Mouse (Mus musculus) limb, embryonic 11.5 days (tissue): Measurements from ENCODE around the gene Mn1. TPM values are rescaled to one million over a fixed set of nuclear protein-coding genes. Genes with fewer than 3 reads are reported as not detected.

Experiments used
- ATAC-seq: fragments of 200-750 bp; cut with Nextera tagmentation; 2 replicates; pipeline ENCODE4 v1.8.0; 2017; ENCODE audit warnings: low read depth; ENCODE audit not compliant: insufficient number of reproducible peaks, low FRiP score, low TSS enrichment
- DNase-seq: peaks from one replicate; pipeline ENCODE4 v3.0.0-alpha.2; 2015; ENCODE audit warnings: low spot score
- H3K27ac ChIP-seq: fragments of 300-500 bp; sonication (generic); replicated peaks from 2 replicates; pipeline ENCODE4 v1.5.1; 2014; ENCODE audit warnings: low read depth, mild to moderate bottlenecking, low read length
- H3K27me3 ChIP-seq: fragments of 300-500 bp; sonication (generic); 2 replicates; pipeline ENCODE4 v1.6.1; 2014; ENCODE audit warnings: mild to moderate bottlenecking, low read length, mixed read lengths; ENCODE audit not compliant: control insufficient read depth, insufficient read depth
- H3K36me3 ChIP-seq: fragments of 300-500 bp; sonication (generic); 2 replicates; pipeline ENCODE4 v1.6.1; 2014; ENCODE audit warnings: mild to moderate bottlenecking, low read length, moderate library complexity, mixed read lengths; ENCODE audit not compliant: control insufficient read depth, insufficient read depth
- H3K4me1 ChIP-seq: fragments of 300-500 bp; sonication (generic); 2 replicates; pipeline ENCODE4 v1.6.1; 2014; ENCODE audit warnings: low read length, mixed read lengths; ENCODE audit not compliant: control insufficient read depth, insufficient read depth
- H3K4me2 ChIP-seq: fragments of 300-500 bp; sonication (generic); 2 replicates; pipeline ENCODE4 v1.6.1; 2014; ENCODE audit warnings: low read depth, mild to moderate bottlenecking, moderate library complexity; ENCODE audit not compliant: severe bottlenecking
- H3K4me3 ChIP-seq: fragments of 300-500 bp; sonication (generic); 2 replicates; pipeline ENCODE4 v1.5.1; 2014; ENCODE audit warnings: low read depth, low read length
- H3K9ac ChIP-seq: fragments of 300-500 bp; sonication (generic); 2 replicates; pipeline ENCODE4 v1.6.1; 2014; ENCODE audit warnings: mild to moderate bottlenecking, low read length
- H3K9me3 ChIP-seq: fragments of 300-500 bp; sonication (generic); 2 replicates; pipeline ENCODE4 v1.6.1; 2016; ENCODE audit warnings: low read length; ENCODE audit not compliant: control insufficient read depth
- WGBS: fragments of 180-500 bp; shearing (Covaris S2); extraction: QIAGEN DNeasy Blood & Tissue Kit; methylation state at CpG from one replicate; pipeline ENCODE4 v1.1.7; 2014; 5-methylcytosine and 5-hydroxymethylcytosine counted together
- polyA plus RNA-seq: library from polyadenylated mRNA; unstranded; fragments of >200 nt; fragmentation: Nextera tagmentation; extraction: Ambion mirVana; gene quantifications from 2 replicates; pipeline ENCODE4 v1.2.1, GENCODE M21; 2014

The Mn1 gene
- polyA plus RNA-seq, 1 experiment from 2014 or later = 12.4 TPM

- H3K4me2 ChIP-seq = no peak overlapping the region
Measured at GRCm38 (mm10) chr5:111466429-111466828, 49.3 kb downstream of the Mn1 start.

GRCm38 (mm10) chr5:111467699-111468098 is 50.5 kb downstream of the Mn1 start:
- Histone ChIP-seq H3K27ac (no peak overlapping the region), H3K4me3 (no peak overlapping the region), H3K27me3 (no peaks in the 10 kb centered on the region), H3K4me1 (no peaks in the 10 kb centered on the region), H3K4me2 (no peak overlapping the region), H3K36me3 (no peaks in the 10 kb centered on the region), H3K9me3 (no peaks in the 10 kb centered on the region; the same call in 1 of the 2 replicates), H3K9ac (no peak overlapping the region)
- ATAC-seq (no peak), DNase-seq (no peak)
- WGBS = 35% methylated on average over 5 of the region's 5 CpGs

More at GRCm38 (mm10) chr5:111466429-111466828, 49.3 kb downstream of the Mn1 start:
- no peak overlapping the region for H3K9ac ChIP-seq
- no peaks in the 10 kb centered on the region; the same call in 1 of the 2 replicates for H3K9me3 ChIP-seq
- ATAC-seq = no peak
- WGBS = 68% methylated on average over 9 of the region's 9 CpGs
- H3K36me3 ChIP-seq = no peaks in the 10 kb centered on the region
- H3K4me1 ChIP-seq = no peaks in the 10 kb centered on the region
- H3K27me3 ChIP-seq = no peaks in the 10 kb centered on the region
- no peak overlapping the region for H3K4me3 ChIP-seq
- no peak for DNase-seq
- H3K27ac ChIP-seq = no peak overlapping the region

GRCm38 (mm10) chr5:111469195-111469882 is 52.2 kb downstream of the Mn1 start:
- WGBS = 76% methylated on average over 7 of the region's 7 CpGs

GRCm38 (mm10) chr5:111470875-111471274 is 53.7 kb downstream of the Mn1 start:
- Histone ChIP-seq H3K9me3 (no peaks in the 10 kb centered on the region), H3K4me3 (no peak overlapping the region)

More at GRCm38 (mm10) chr5:111469195-111469882, 52.2 kb downstream of the Mn1 start:
- no peak overlapping the region for H3K4me3 ChIP-seq
- no peaks in the 10 kb centered on the region for H3K4me1 ChIP-seq
- ATAC-seq (no peak), DNase-seq (no peak)
- no peaks in the 10 kb centered on the region for H3K27me3 ChIP-seq
- H3K4me2 ChIP-seq = no peak overlapping the region
- H3K9me3 ChIP-seq = no peaks in the 10 kb centered on the region; the same call in 1 of the 2 replicates
- H3K9ac ChIP-seq = no peak overlapping the region
- H3K36me3 ChIP-seq = no peaks in the 10 kb centered on the region
- H3K27ac ChIP-seq = no peak overlapping the region

GRCm38 (mm10) chr5:111473425-111473824 is 56.3 kb downstream of the Mn1 start:
- Histone ChIP-seq H3K9me3 (no peaks in the 10 kb centered on the region), H3K9ac (no peak overlapping the region), H3K4me2 (no peak overlapping the region), H3K4me1 (no peaks in the 10 kb centered on the region), H3K36me3 (no peaks in the 10 kb centered on the region), H3K27ac (no peak overlapping the region), H3K27me3 (no peaks in the 10 kb centered on the region), H3K4me3 (no peak overlapping the region)
- ATAC-seq = no peak
- no peak for DNase-seq
- WGBS = 81% methylated on average over 11 of the region's 11 CpGs

More at GRCm38 (mm10) chr5:111470875-111471274, 53.7 kb downstream of the Mn1 start:
- no peak for ATAC-seq
- H3K9ac ChIP-seq = no peak overlapping the region
- no peaks in the 10 kb centered on the region for H3K27me3 ChIP-seq
- no peak overlapping the region for H3K27ac ChIP-seq
- no peak overlapping the region for H3K4me2 ChIP-seq
- 84% methylated on average over 4 of the region's 4 CpGs for WGBS
- no peaks in the 10 kb centered on the region for H3K36me3 ChIP-seq
- no peaks in the 10 kb centered on the region for H3K4me1 ChIP-seq
- DNase-seq = no peak

GRCm38 (mm10) chr5:111475721-111476120 is 58.6 kb downstream of the Mn1 start:
- no peak for ATAC-seq
- WGBS = 82% methylated on average over 5 of the region's 5 CpGs

GRCm38 (mm10) chr5:111476141-111476540 is 59.0 kb downstream of the Mn1 start:
- no peak overlapping the region for H3K27ac ChIP-seq
- 84% methylated on average over 6 of the region's 6 CpGs for WGBS
- H3K4me2 ChIP-seq = no peak overlapping the region
- H3K9me3 ChIP-seq = no peaks in the 10 kb centered on the region
- H3K27me3 ChIP-seq = no peaks in the 10 kb centered on the region
- H3K9ac ChIP-seq = no peak overlapping the region
- no peaks in the 10 kb centered on the region for H3K36me3 ChIP-seq
- ATAC-seq = no peak
- no peak overlapping the region for H3K4me3 ChIP-seq
- no peak for DNase-seq
- H3K4me1 ChIP-seq = no peaks in the 10 kb centered on the region

More at GRCm38 (mm10) chr5:111475721-111476120, 58.6 kb downstream of the Mn1 start:
- H3K4me3 ChIP-seq = no peak overlapping the region
- H3K27ac ChIP-seq = no peak overlapping the region
- no peaks in the 10 kb centered on the region for H3K27me3 ChIP-seq
- no peak overlapping the region for H3K4me2 ChIP-seq
- H3K36me3 ChIP-seq = no peaks in the 10 kb centered on the region
- H3K9ac ChIP-seq = no peak overlapping the region
- H3K4me1 ChIP-seq = no peaks in the 10 kb centered on the region
- no peaks in the 10 kb centered on the region for H3K9me3 ChIP-seq
- DNase-seq = no peak

- Histone ChIP-seq H3K27me3 (no peaks in the 10 kb centered on the region), H3K4me1 (no peaks in the 10 kb centered on the region), H3K4me2 (no peak overlapping the region), H3K36me3 (no peaks in the 10 kb centered on the region), H3K9me3 (no peaks in the 10 kb centered on the region), H3K27ac (no peak overlapping the region), H3K9ac (no peak overlapping the region), H3K4me3 (no peak overlapping the region)
- no peak for DNase-seq
- ATAC-seq = no peak
- WGBS = 83% methylated on average over 4 of the region's 4 CpGs
Measured at GRCm38 (mm10) chr5:111485907-111486306, 68.7 kb downstream of the Mn1 start.
